Mouse (Mus musculus) erythroblast, embryonic 14.5 days (primary cell): Measurements from ENCODE around the gene Pou2f3.

Experiments used
- GATA1 ChIP-seq: IDR thresholded peaks from 2 replicates; pipeline ENCODE4 v1.6.1; 2012; ENCODE audit warnings: low read length, inconsistent platforms, mixed read lengths
- TAL1 ChIP-seq: IDR thresholded peaks from 3 replicates; pipeline ENCODE4 v1.6.1; 2012; ENCODE audit warnings: low read length, inconsistent platforms, mixed read lengths

DNA sequence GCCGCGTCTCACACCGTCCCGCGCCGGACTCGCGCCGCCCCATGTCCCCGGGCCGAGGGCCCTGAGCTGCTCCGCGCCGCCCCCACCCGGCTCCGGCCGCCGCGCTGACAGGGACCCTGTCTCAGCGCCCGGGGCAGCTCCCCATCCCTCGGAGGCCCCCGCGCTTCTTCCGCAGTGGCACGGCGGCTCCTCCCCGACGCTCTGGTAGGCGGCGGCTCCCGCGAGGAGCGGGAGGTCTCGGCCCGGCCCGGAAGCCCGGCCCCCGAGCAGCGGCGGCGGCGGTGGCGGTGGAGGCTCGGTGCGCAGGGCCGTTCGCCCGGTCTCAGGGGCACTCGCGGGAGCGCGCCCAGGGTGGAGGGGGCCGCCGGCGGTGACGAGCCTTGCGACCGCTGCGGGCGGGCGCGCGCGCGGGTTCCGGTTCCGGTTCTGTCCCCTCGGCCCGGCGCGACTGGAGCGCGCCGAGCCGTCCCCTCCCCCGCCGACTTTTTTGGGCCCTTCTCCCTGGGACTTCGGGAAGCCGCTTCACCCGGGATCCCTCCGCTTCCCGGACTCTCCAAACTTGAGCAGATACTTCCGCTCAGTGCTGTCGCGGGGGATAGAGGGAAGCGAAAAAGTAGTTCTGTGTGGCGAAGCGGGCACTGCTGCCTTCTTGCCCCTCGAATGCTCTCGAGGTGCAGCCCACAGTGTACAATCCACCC lies 104.4 kb downstream of the Pou2f3 start:
- TF ChIP-seq GATA1 (no peak), TAL1 (no peak)
